Mouse (Mus musculus) retina, postnatal 1 day (tissue): Measurements from ENCODE around the gene Cdc20b.

Experiments
- DNase-seq: peaks from one replicate; pipeline ENCODE4 v3.0.0-alpha.2; 2012

Cdc20b gene

DNA sequence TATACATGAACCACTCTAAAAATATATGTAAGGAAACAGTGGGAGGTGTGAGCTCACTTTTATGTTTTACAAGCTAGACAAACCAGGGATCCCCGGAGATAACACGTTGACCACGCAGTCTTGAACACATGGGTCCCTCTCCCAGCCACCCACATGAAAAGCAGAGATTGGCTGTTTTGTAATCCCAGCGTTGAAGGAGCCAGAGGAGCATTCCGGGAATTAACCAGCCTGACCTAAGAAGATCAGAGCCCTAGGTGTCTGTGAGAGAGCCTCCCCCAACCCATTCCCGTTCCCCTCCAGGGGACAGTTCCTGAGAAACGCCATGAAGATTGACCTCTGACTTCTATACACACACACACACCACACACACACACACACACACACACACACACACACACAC is 3.6 kb upstream of the Cdc20b start:
- DNase-seq, result peak; percentile 74

DNA sequence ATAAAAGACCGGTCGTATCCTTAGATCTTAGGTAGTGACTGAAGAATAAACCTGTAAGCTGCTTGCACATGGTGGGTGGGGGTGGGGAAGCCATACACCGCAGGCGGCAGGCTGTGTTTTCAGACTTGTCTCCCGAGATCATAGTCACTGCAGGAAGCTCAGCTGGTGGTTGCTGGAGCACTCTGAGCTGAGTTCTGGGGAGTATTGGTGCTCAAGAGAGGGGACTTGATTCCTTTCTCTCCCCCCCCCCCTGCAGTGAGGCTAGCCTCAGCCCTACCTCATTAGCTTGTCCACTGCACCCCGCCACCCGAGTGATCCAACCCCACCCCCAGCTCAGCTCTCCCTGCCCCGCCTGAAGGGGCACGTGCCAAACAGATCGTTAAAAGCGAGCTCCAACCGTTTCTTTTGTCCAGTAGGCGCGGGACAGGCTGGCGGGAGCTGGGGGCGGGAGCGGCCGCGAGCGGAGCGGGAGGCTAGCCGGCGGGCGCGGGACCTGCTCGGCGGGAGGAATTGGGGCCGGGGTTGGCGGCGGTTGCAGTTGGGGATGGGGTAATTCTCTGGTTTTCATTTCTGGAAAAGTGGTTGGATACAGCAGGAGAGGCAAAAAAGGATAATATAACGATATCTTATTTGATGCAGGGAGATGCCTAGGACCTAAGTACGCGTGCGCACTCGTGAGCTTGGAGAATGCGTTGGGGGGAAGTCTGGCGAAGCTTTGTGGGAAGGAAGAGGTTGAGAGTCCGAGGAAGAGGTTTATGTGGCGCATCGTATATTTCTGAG is 2.9 kb upstream of the Cdc20b start:
- peak; percentile 89 for DNase-seq

DNA sequence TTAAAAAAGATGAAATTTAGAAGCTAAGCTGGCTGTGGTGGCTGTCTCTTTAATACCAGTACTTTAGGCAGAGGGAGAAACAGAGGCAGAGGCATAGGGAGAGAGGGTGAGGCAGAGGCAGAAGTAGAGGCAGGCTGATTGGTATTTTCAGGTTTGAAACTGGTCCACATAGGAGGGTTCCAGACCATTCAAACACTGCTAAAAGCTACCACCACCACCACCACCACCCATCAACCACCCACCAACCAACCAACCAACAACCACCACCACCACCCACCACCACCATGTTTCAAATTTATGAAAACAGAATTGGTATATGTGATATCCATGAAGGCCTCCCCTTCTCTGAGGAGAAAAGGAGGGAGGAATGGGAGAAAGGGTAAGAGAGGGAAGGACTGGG is 2.1 kb upstream of the Cdc20b start:
- DNase-seq, result no peak

DNA sequence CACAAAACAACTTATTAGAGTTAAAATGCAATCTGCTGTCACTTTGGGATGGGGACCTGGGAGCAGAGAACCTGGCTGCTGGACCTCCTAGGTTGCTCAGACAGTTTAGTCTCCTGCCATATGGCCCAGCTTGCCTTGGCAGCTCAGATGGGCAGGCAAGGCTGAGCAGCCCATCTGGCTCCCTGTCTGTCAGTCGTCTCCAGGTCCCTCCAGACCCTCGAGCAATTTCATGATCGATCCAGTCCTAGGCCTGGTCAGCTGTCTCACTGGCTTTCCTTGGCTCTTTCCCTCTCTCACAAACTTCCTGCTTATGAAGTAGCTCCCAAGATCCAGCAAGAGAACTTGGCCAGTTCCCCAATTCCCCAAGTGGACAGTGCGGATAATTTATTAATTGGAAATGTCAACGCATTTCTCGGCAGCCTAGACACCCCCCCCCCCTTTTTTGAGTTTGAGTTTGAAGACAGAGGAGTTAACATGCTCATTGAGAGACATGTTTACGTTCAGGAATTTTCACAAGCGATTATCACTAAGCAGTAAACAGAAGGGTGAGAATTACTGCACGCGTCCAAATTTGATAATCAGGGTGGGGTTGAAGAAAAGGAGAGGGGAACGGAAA is 532 bp upstream of the Cdc20b start:
- peak; percentile 52 for DNase-seq

DNA sequence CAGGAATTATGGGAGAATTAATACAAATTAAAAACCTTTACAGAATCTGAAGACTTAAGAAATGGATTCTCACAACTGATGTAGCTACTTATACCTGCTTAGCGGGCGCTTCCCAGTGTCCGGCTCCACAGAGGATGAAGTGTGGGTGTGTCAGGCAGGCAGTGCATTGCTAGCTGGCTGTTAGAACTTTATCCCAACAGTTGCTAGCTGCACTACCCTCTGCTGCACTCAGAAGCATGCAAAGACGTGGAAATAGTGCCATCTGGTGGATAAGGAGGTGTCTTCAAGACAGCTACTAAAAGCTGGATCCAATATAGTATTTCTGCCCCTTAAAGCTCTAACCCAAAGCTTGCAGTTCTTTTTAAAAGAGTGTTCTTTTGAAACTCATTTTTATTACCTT is 941 bp downstream of the Cdc20b start:
- DNase-seq, result peak; percentile 94

DNA sequence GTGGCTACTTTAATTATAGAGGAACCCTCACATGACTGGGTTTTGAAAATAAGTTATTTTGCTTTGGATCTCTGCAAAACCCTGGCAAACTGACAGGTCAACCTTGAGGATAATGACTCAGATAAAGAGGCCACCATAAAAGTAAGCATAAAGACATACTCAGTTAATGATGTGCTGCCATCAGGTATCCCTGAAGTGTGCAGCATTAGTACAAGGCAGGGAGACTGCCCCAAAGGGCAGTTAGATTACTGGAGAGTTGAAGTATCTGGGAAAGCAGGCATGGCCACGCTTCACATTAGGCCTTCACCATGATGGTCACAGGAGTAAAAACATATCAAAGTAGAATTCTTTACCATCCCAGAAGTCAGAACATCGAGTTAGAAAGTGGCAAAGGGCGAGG is 10.0 kb downstream of the Cdc20b start:
- no peak for DNase-seq

DNA sequence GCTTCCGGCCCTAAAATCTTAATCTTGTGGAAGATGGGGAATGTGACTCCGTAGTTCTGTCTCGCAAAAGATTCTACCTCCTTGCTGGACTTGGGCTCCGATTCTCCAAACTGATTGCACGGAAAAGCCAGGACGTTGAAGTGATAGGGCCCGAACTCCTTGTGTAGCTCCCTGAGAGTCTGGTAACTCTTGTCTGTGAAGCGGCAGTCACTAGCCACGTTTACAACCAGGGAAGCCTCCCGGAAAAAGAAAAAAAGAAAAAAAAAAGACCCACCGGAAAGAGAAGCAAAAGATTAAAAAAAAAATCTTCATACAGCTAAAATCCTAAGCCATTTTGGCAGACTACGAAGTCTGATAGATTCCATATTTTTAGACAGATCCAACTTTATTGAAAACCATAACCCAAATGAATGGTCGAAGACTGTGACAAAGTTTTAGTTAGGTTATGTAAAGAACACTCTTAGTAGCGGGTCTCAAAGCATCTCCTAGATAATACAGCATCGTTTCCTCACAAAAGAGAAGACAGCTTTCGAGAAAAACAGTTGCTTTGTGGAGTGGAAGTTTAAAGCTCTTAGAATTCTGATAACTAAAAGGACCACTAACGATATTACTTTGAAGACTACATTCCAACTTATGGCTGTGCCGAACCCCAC is 10.7 kb downstream of the Cdc20b start:
- DNase-seq, result no peak

DNA sequence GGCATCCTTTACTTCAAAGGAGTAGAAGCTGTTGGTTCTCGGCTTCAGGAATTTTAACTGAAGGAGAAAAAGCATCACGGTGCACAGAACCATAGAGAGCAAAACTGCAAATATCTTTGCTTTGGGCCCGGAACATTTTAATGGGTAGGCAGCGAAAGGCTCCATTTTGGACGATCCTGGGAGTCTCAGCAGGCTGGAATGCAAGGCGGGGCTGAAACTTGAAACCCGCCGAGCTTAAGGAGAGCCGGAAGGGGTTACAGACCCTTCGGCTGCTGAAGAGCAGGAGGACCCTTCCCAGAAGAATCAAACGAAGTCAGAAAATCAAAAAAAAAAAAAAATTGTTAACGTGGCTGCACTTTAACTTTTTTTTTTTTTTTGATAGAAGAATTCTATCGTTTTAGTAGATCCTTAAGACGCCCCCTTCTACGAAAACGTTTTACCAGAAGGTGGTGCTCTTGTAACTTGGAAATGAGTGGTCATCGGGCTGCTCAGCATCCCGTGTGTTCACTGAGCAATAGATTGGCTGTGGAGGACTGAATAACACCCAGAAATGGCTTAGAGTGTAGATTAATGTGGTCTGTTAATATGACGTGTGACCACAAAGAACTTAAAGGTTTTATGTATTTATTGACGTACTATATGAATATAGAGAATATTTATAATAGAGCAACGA is 11.4 kb downstream of the Cdc20b start, which contains the start of gene Gpx8:
Gpx8 (minus strand) TSS at position 200 of the 673 bp plus-strand sequence.
- peak; percentile 83 for DNase-seq

DNA sequence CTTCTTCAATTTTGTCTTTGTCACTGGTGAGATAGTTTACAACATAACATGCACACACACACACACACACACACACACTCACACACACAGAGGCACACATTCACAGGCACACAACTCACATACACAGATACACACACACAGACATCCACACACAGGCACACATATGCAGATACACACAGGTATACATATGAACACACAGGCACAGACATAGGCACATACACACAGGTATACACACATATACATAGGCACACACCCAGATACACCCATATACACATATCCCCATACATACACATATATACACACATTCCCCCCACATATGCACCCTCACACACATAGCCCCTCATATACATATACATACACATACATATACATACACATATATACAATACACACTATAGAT is 12.1 kb downstream of the Cdc20b start:
- DNase-seq, result no peak

DNA sequence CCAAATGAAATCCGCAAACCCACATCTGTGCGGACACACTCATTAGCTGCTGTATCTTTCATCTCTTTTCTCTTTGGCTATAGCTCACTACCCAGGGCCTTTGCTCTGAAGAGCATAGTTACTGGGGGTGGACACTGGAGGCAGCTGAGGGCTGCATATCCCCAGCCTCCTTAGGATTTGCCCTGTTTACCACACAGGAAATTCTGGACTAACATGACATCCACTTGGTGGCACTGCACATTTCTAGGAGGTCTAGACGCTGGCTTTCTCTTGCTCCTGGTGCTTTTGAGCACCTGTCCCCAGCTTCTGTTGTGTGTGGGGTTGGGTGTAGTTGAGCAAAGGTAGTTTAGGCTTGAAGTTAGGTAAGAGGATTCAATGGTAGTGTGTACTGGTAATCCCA is 12.7 kb downstream of the Cdc20b start:
- DNase-seq, result peak; percentile 10

DNA sequence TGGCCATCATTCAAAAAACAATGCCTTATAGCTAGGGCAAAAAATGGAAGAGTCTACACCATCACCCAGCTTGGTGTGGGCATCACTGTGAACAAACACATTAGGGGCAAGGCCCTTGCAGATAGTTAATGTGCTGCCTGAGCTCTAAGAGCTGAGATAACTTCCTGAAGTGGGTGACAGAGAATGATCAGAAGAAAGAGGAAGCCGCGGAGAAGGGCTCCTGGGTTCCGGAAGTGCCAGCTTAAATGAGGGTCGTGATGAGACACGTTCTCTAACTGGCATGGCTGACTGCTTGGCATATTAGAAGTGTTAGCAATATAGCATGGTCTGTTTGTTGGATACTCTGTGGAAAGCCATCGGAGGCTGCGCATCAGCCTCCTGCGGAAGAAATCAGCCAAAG is 19.3 kb downstream of the Cdc20b start:
- no peak for DNase-seq

DNA sequence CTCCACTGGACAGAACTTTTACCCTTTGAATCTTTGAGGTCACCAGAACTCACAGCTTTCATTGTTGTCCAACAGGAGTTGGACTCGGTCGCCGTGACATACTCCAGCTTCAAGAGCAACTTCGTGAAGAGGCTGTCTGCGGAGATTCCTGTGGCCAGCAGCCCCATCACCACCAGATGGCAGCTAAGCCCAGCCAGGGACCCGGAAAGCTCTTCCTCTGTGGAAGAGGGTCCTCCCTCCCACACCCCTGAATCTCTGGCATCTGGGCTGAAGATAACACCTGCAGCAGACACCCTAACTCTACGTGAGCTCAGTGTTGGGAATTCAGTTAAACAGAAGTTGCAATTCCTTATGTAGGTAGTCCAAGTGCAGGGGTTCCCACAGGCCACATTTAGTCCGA is 20.9 kb downstream of the Cdc20b start:
- peak; percentile 45 for DNase-seq

DNA sequence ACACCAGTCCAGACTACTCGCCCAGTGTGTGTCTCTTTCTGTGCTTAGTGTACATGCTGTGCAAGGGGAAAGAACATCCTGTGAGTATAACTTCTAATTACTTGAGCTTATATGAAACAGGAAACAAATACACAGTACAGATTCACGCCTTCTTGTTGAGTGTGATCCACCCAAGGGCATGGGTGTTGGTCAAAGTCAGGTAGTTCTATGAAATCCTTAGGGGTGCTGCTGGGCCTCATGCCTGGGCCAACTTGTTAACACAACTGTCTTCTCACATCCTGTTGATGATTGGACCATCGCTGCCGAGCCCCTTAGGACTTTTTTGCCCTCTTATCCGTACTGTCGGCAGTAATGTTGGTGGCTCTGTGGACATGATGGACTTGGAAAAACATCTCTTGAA is 26.8 kb downstream of the Cdc20b start:
- DNase-seq, result no peak

DNA sequence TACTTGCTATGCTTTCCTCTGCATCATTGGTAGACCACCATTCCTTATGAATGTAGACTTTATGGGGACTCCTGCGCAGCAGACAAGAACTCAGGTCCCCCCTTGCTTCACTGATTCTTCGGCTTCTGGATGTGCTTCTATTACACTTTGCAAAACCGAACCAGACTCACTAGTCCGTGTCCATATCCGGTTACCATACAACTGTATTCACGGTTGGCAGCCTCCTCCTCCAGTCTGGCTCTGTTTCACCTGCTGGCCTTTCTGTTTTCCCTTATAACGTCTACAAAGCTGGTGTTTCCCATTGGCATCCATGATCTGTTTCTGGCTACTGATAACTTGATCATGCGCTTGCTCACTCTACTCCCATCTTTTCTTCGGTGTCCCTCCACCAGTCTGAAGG is 29.6 kb downstream of the Cdc20b start:
- DNase-seq, result no peak

DNA sequence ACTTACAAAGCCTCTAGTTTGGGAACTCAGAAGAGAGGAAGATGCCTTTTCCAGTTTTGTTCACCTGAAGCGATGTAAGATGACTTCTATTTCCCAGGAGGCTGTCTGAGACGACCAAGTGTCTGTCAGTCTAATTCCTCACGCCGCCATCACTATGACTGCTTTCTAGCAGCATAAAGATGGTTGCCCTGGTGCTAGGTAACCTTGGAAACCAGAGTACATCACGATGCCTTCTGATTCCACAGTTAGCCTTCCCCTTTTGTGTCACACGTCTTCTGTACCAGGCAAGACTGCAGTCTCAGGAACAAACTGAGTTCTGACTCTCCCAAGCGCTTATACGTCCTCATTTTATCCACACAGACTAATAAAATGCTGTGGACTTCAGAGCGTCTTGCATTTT is 44.1 kb downstream of the Cdc20b start:
- DNase-seq, result peak; percentile 33

DNA sequence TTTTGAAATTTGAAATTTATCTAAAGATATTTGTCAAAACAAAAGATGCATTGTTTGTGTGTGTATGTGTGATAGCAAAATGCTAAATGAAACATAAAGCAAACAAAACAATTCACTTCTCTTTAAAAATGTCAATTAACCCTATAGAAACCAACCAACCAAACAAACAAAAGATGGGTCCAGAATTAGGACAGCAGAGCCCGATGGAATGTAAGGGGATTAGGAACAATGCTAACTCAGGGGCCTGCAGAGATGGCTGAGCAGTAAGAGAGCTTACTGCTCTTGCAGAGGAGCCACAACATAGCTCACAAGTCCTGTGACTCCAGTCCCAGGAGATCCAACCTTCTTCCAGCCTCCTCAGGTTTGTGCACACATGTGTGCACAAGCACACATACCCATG is 47.2 kb downstream of the Cdc20b start:
- DNase-seq, result peak; percentile 60

DNA sequence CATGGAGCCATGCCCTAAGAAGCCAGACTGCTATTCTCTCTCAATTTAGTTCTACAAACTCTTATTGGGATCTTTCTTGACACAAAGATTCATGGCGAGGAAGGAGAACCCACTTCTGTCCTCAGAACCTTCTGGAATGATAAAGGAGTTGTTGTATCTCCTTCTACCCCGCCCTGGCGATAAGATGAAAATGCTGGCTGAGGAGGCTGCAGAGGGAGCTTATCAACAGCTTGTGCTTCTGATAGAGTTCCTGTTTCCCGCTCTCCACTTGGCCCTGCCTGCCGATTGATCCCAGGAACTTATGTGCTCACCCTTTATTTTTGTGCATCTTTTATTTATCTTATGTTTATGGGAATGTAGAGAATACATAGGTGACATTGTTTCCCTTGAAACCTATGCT is 49.8 kb downstream of the Cdc20b start:
- DNase-seq, result no peak

DNA sequence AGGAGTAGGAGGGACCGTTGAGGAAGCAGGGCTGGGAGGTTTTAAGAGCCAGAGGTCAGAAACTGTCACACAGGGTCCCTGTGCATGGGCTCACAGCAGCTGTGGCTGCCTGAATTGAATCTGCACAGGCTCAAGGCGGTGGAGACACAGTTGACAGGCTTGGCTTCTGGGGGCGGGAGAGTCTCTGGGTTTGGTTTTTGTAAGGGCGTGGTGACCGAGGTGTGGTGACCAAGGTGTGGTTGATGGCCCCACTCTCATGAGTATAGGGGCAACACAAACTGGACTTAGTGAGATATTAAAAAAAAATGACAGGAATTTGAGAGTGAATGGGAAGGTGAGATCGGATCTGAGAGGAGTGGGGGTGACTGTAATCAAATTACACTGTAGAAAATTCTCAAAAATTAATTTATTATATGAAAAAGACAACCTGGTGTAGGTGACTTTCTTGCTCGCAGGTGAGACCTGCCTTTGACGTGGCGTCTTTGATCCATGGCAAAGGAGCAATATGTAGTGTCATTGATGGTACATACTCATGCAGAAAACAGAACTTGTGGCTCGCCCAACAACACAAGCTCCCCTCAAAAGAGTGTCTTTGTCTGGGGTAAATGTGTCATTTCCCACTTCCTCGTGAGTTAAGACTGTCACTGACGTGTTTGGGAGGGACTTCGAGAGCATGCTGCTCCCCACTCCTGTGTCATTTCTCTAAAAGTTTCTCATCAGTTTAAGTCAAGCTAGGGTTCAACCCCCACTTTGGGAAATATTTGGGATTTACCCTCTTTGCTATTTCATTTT is 52.5 kb downstream of the Cdc20b start:
- DNase-seq, result no peak

DNA sequence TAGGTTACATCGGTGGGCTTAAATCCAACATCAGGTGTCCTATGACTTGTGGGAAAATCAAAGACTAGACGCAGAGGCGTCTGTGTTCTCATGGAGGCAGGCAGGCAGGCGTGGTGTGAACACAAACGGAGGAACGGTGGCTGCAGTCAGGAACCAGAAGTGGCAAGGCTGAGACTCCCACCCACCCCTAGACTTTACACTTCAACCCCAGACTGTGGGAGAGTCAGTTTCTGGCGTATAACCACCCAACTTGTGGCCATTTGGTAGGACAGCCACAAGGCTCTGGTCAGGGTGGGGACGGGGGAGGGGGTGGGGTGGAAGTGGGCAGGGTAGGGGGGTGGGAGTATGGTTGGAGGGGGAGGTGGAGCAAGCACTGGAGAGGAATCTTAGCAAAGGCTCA is 55.6 kb downstream of the Cdc20b start:
- DNase-seq, result no peak

DNA sequence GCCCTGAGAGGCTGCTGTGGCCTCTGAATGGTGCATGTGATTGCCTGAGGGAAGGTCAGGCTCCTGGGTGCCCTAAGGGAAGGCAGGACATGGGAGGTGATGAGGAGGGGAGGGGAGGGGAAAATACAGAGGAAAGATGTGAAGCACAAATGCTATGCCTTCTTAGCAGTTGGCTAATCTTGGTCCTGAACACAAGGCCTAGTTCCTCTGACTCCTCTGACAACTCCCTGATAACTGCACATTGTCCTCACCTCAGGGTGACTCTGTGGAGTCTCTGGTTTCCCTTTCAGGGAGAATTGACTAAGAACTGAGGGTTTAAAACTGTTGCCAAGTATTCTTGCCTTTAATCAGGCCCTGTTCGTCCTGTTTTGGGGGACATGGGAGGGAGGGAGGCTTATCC is 59.7 kb downstream of the Cdc20b start:
- no peak for DNase-seq

DNA sequence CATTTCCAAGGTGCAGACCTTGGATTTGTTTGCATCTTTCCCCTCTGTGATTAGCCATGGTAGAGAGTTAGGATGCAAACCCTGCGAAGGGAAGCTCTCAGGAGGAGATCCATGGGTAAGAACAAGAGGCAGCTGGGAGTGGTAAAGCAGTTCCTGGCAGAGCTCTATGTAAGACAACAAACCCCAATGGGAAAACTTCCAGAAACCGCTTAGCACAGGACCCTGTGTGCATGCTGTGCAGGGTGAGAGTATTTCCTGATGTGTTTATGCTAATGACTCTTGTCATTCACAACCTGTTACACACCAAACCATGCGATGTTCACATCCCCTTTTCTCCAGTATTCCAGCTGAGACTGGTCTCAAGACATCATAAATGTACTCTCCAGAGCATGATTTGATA is 62.1 kb downstream of the Cdc20b start:
- no peak for DNase-seq

DNA sequence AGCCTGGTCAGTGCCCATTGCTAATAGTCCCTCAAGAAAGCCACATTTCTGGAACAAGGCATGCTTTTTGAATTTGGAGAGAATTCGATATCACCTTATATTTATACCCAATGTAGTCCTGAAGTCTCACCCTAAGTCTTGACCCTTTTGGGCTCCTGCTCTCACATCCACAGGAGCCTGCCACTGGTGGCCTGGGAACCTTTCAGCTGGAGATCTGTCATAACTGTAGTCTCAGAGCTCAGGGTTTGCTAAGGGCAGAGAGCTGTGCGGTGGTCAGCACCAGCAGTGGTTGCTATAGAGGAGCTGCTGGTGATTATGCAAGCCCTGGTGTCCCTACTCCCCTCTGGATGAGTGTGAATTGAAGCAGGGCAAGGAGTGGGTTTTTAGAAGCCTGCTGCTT is 63.5 kb downstream of the Cdc20b start:
- DNase-seq, result no peak

DNA sequence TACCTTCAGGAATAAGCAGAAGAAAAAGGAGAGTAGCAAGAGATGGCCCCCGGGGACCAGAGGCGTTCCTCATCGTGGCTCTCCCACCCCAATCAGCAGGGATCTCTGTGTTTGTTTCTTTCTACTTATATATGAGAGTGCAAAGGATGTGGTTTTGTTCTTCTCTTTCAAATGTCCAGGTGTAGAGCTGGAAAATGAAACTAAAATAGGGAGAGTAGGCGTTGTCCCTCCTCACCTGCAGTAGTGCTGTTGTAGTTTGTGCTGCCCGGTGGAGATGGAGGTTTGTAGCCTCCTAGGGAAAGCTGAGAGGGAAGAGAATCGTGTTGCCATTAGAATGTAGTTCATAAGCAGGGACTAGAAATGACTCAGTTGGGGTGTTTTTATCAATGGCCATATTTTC is 66.0 kb downstream of the Cdc20b start, which contains the start of gene Gzma:
Gzma (minus strand) TSS at position 103 of the 400 bp plus-strand sequence.
- DNase-seq, result no peak
